Mouse (Mus musculus) lung, adult 18-20 months (tissue): Measurements from ENCODE around the gene Trnp1.
"Not testable (repeated sequence)": the region's sequence is repeated elsewhere in the genome, so short reads cannot be mapped to it uniquely, and the experiment has no call there.

Experiments
- DNase-seq, 2 experiments: peaks; one replicate each; pipeline ENCODE4 v3.0.0; 2022; ENCODE audit warnings: mixed read lengths in 2 of 2

Gene Trnp1

GRCm38 (mm10) chr4:133498160-133498724 lies at the start of gene Trnp1:
Trnp1 (minus strand) TSS chr4:133498550.
- peak; percentile 79 to 83 for DNase-seq

GRCm38 (mm10) chr4:133545272-133546231 lies 47.2 kb upstream of the Trnp1 start, which contains the start of gene Nudc:
Nudc (minus strand) TSS chr4:133545996.
- peak; percentile 98 to 99 for DNase-seq

- no peak for DNase-seq
Observed at GRCm38 (mm10) chr4:133536652-133537051, 38.3 kb upstream of the Trnp1 start.

GRCm38 (mm10) chr4:133536081-133536480 lies 37.7 kb upstream of the Trnp1 start:
- no peak for DNase-seq

GRCm38 (mm10) chr4:133532777-133533176 lies 34.4 kb upstream of the Trnp1 start:
- DNase-seq = no peak

- DNase-seq = no peak
Observed at GRCm38 (mm10) chr4:133527788-133528187, 29.4 kb upstream of the Trnp1 start.

GRCm38 (mm10) chr4:133521502-133521901 lies 23.2 kb upstream of the Trnp1 start:
- no peak for DNase-seq

GRCm38 (mm10) chr4:133519369-133519665 lies 21.0 kb upstream of the Trnp1 start:
- no peak for DNase-seq

GRCm38 (mm10) chr4:133518601-133519368 lies 20.4 kb upstream of the Trnp1 start, which contains the start of gene Kdf1:
Kdf1 (plus strand) TSS chr4:133518963.
- peak; percentile 79 to 88 for DNase-seq

GRCm38 (mm10) chr4:133512972-133513371 lies 14.6 kb upstream of the Trnp1 start:
- DNase-seq = peak; percentile 71 to 75

- not testable (repeated sequence) for DNase-seq
Observed at GRCm38 (mm10) chr4:133512511-133512910, 14.2 kb upstream of the Trnp1 start.

GRCm38 (mm10) chr4:133511050-133511449 lies 12.7 kb upstream of the Trnp1 start:
- DNase-seq = no peak

- no peak for DNase-seq
Observed at GRCm38 (mm10) chr4:133508990-133509389, 10.6 kb upstream of the Trnp1 start.

GRCm38 (mm10) chr4:133506573-133506972 lies 8.2 kb upstream of the Trnp1 start:
- DNase-seq = no peak

GRCm38 (mm10) chr4:133504755-133505485 lies 6.6 kb upstream of the Trnp1 start:
- no peak for DNase-seq

- DNase-seq = no peak
Observed at GRCm38 (mm10) chr4:133504300-133504699, 6.0 kb upstream of the Trnp1 start.

GRCm38 (mm10) chr4:133501514-133501913 lies 3.2 kb upstream of the Trnp1 start:
- no peak for DNase-seq

- DNase-seq = no peak
Observed at GRCm38 (mm10) chr4:133497461-133498159, 740 bp downstream of the Trnp1 start.

GRCm38 (mm10) chr4:133496738-133497445 lies 1.5 kb downstream of the Trnp1 start:
- DNase-seq = no peak

GRCm38 (mm10) chr4:133495711-133496110 lies 2.6 kb downstream of the Trnp1 start:
- no peak for DNase-seq

- no peak for DNase-seq
Observed at GRCm38 (mm10) chr4:133494867-133495266, 3.5 kb downstream of the Trnp1 start.
